Mouse (Mus musculus) bone marrow, adult 2 months (tissue): Measurements from ENCODE around the gene Dbp.

Source experiments
- CTCF ChIP-seq: fragments of 200-500 bp; IDR thresholded peaks from 2 replicates; pipeline ENCODE4 v1.5.1; 2011; ENCODE audit warnings: low read length, control low read depth; ENCODE audit not compliant: control insufficient read depth, insufficient read depth
- POLR2A ChIP-seq: fragments of 200-500 bp; IDR thresholded peaks from 2 replicates; pipeline ENCODE4 v1.6.1; 2011; ENCODE audit warnings: low read depth, mild to moderate bottlenecking, control low read depth, low read length, borderline replicate concordance; ENCODE audit not compliant: control insufficient read depth

DNA sequence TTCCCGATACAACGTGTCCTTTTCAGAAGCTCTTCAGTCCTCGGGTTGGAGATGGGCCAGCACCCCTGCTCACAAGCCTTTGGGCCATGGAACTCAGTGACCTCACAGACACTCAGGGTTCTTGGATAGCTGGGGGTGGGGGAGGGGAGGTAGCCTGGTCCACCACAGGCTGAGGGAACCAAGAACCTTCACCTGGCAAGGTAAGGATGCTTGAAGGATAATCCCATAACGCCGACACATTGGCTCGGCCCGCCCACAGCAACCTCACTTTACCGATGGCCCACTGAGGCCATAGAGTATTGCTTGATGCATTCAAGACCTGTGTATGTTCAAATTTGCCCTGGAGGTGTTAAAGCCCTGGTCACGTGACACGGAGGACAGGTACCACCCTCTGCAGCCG lies 20.8 kb downstream of the Dbp start, which contains the start of gene Spaca4:
- TF ChIP-seq POLR2A, result no peak
- TF ChIP-seq CTCF, result no peak
